Mouse (Mus musculus) G1E (cell line): Measurements from ENCODE around the gene Ctse.

Experiments used
- CTCF ChIP-seq: IDR thresholded peaks from 2 replicates; pipeline ENCODE4 v1.5.1; 2012; ENCODE audit warnings: low read depth, low read length, inconsistent platforms, mixed read lengths
- GATA1 ChIP-seq: IDR thresholded peaks from 2 replicates; pipeline ENCODE4 v1.6.1; 2012; ENCODE audit warnings: borderline replicate concordance, low read length, inconsistent platforms, mixed read lengths
- GATA2 ChIP-seq: IDR thresholded peaks from 2 replicates; pipeline ENCODE4 v1.6.1; 2012; ENCODE audit warnings: low read depth, low read length, inconsistent platforms, borderline replicate concordance
- POLR2AphosphoS5 ChIP-seq: IDR thresholded peaks from 2 replicates; pipeline ENCODE4 v1.6.1; 2012; ENCODE audit warnings: low read depth, low read length, inconsistent platforms; ENCODE audit not compliant: insufficient replicate concordance
- TAL1 ChIP-seq: conservative IDR thresholded peaks from 2 replicates; pipeline ENCODE4 v1.6.1; 2012; ENCODE audit warnings: low read depth, low read length, inconsistent platforms, mixed read lengths

DNA sequence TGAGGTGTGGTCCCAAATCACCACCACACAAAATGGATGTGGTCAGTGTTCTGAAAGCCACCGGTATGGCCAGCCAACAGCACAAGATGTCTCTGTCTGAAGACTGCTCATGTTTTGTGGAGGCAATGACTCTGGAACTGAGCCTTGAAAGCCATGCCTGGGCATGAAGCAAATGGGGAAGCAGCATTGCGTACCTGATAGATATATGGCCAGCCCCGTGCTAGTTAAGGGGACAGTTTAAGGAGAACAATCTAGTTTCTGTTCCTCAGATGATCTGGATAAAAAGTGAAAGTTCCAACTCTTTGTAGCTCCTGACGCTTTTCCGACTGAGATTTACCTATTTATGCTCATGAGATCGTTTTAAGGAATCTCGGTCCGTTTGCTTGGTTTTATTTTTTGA, 33.0 kb downstream of the Ctse start:
- TF ChIP-seq CTCF, result no peak
- TF ChIP-seq GATA1, result no peak
- no peak; the same call in 1 of the 2 replicates for TF ChIP-seq POLR2AphosphoS5
- TF ChIP-seq TAL1, result no peak
- TF ChIP-seq GATA2, result no peak
